Mouse (Mus musculus) ovary, adult 18-20 months (tissue): ENCODE measurements around the gene Mobp.
A peak's percentile ranks its signal among the peaks of the same experiment; 100 is the strongest.

Experiments used
- DNase-seq: peaks from one replicate; pipeline ENCODE4 v3.0.0; 2022; ENCODE audit warnings: low spot score, mixed read lengths

The Mobp gene

GRCm38 (mm10) chr9:120134529-120135160 is 14.9 kb upstream of the Mobp start:
- no peak for DNase-seq

DNA sequence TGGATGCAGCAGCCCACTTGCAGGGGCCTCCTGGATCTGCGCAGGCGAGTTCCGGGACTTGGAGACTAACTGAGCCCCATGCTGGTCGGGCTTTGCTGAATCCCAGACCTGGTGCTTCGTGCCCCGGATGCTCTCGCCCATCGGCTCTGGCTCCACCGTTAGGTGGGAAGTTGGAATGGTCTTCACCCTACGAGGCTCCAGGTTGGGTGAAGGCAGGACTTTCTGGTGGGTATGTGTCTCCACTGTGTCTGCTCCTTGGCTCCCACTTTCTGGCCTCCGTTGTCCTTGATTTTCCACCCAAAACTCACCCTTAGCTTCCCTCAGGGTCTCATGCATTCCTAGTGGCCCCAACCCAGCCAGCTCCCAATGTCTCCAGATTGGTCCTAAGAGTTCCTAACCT is 14.1 kb upstream of the Mobp start:
- DNase-seq = no peak

DNA sequence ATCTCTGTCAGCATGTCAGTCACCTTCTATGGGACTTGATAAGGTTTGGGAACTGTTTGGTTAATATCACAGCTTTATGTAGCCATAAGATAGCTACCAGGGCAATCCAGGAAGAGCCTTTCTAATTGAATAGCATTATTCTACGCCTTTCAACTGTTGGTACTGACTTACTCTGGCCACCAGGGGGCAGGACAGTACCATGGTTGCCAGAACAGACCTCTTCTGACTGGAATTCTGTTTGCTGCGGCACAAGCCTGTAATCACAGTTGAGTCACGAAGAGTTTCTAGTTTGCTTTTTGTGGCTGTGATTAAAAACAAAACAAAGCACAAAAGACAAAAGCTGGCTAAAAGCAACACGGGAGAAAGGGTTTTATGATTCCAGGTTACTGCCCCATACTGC is 8.9 kb upstream of the Mobp start:
- peak; percentile 23 for DNase-seq

GRCm38 (mm10) chr9:120144474-120144873 is 5.0 kb upstream of the Mobp start:
- no peak for DNase-seq

DNA sequence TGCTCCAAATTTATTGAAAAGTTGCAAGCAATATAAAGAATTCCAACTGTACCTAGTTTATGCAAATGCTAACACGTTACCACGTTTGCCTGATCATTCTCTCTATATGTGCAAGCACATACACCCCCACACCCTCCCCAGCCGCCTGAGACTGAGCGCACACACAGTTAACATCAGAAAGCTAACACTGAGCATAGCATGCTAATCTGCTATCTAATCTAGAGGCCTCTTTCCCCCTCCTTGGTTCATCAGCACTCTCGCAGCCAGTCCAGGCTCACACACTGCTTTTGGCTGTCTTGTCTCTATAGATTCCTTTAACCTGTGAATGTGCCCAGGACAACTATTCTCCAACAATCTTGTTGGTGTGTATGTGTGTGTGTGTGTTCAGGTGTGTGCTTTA is 1.6 kb downstream of the Mobp start:
- no peak for DNase-seq

- DNase-seq = no peak
Measured at GRCm38 (mm10) chr9:120151906-120152399, 2.4 kb downstream of the Mobp start.

- no peak for DNase-seq
Measured at GRCm38 (mm10) chr9:120158047-120158446, 8.5 kb downstream of the Mobp start.

DNA sequence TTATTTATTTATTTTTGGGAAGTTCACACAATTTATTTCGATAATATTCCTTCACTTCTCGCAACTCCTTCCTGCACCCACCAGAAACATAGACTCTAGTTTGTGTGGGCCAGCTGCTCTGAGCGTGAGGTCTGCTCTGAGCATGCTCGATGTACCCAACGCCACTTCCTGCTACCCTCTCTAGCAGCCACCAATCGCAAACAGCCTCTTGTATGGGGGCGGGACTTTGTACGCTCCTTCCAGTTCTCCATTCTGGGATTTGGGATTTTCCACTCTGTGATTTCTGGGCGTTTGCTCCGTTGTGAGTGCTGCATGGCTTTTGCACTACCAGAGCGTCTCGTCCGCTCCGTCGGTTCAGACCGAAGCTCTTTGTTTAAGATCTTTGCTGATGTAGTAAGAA is 14.4 kb downstream of the Mobp start:
- DNase-seq = no peak

DNA sequence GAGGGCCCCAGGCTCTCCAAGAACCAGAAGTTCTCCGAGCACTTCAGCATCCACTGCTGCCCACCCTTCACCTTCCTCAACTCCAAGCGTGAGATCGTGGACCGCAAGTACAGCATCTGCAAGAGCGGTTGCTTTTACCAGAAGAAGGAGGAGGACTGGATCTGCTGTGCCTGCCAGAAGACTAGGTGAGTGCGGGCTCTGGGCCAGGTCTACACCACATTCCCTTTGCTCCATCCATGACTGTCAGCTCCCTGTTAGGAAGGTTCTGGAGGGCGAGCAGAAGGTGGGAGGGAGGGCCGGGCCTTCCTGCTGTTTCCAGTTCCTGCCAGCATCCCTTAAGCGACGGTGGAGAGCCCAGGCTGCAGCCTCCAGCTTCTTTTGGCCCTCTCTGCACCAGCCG is 18.3 kb downstream of the Mobp start:
- DNase-seq = no peak

DNA sequence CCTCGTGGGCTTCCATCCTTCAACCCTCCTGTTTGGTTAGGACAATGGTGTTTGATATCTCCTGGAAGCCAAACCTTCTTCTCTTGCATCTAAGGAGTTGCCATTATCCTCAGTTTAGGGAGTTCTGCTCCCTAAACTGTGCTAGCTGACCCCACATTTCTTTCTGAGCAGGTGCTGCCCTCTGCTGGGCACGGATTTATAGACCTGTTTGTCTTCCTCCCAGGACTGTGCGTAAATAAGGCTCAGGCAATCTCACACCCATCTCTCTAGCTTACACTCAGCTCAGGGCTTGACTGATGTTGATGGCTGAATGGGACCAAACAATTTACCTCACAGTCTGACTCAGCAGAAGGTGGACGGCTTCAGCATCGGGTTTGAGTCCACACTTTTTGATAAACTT is 21.8 kb downstream of the Mobp start:
- no peak for DNase-seq

- no peak for DNase-seq
Measured at GRCm38 (mm10) chr9:120174436-120175137, 25.1 kb downstream of the Mobp start.

DNA sequence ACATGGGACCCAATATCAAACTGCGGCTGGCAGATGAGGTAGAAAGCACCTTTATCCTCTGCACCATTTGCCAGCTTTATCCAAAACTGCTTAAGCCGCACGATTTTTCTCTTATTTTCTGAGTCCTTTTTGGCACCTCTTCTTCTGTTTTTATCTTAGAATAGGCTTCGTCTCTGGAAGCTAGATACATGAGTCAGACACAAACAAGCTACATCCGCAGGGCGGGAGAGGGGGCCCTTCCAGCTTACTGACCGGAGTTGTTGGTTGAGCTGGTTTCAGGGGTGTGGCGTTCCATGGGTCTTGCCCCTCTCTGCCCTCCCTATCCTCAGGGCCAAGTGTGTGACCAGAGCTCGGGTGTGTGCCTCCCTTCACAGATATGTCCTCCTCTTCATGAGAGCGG is 29.3 kb downstream of the Mobp start:
- DNase-seq = no peak

GRCm38 (mm10) chr9:120184499-120184898 is 35.0 kb downstream of the Mobp start:
- no peak for DNase-seq

- DNase-seq = no peak
Measured at GRCm38 (mm10) chr9:120186856-120187255, 37.3 kb downstream of the Mobp start.

GRCm38 (mm10) chr9:120190891-120191290 is 41.4 kb downstream of the Mobp start:
- no peak for DNase-seq

- DNase-seq = peak; percentile 14
Measured at GRCm38 (mm10) chr9:120191362-120192098, 42.0 kb downstream of the Mobp start.

- no peak for DNase-seq
Measured at GRCm38 (mm10) chr9:120192742-120193141, 43.2 kb downstream of the Mobp start.

DNA sequence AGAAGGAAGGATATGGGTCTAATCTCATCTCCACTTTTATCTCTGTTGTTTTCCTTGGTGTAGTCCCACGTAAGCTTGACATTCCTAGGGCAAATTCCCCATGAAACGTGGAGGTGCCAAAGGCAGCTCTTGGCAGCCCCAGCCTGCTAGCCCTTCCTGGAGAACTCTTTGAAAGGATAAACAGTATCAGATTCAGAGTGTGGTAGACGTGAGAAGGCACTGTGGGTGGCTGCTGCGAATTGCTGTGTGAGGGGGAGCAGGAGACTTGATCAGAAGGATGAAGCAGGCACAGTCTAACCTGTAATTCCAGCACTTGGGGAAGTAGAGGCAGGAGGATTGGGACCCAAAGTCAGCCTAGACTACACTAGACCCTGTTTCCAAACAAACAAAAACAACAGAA is 51.4 kb downstream of the Mobp start:
- no peak for DNase-seq

GRCm38 (mm10) chr9:120201743-120202142 is 52.2 kb downstream of the Mobp start:
- no peak for DNase-seq

DNA sequence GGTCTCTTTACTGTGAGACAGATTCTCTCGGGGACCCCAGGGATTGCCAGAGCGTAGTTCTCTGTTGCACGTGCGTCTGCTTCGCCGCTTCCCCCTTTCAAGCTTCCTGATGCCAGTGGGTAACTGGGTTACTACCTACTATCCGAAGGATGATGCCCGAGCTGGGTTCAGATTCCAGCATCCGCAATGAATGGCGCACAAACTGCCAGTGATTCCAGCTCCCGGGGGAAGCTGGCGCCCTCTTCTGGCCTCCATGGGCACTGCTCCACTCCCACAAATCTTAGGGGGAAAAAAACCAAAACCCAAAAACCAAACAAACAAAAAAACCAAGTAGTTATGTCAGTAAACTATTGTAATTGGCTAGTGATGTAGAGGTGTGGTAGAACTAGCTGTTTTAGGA is 53.2 kb downstream of the Mobp start:
- no peak for DNase-seq

- DNase-seq = no peak
Measured at GRCm38 (mm10) chr9:120203936-120204335, 54.4 kb downstream of the Mobp start.

- no peak for DNase-seq
Measured at GRCm38 (mm10) chr9:120206897-120207296, 57.4 kb downstream of the Mobp start.

GRCm38 (mm10) chr9:120210068-120210467 is 60.6 kb downstream of the Mobp start:
- DNase-seq = no peak
